Mouse (Mus musculus) neural tube, embryonic 12.5 days (tissue): ENCODE measurements around the gene Plcd3. TPM values are rescaled to one million over a fixed set of nuclear protein-coding genes. Genes with fewer than 3 reads are reported as not detected.

ENCODE experiments used
- ATAC-seq: fragments of 200-750 bp; cut with Nextera tagmentation; 2 replicates; pipeline ENCODE4 v1.8.0; 2017; ENCODE audit warnings: low read depth, mild to moderate bottlenecking, moderate TSS enrichment, moderate library complexity; ENCODE audit not compliant: low FRiP score
- H3K27ac ChIP-seq: fragments of 300-500 bp; sonication (generic); 2 replicates; pipeline ENCODE4 v1.5.1; 2016
- H3K27me3 ChIP-seq: fragments of 300-500 bp; sonication (generic); replicated peaks from 2 replicates; pipeline ENCODE4 v1.6.1; 2016; ENCODE audit warnings: mild to moderate bottlenecking
- H3K36me3 ChIP-seq: fragments of 300-500 bp; sonication (generic); 2 replicates; pipeline ENCODE4 v1.6.1; 2016; ENCODE audit warnings: mild to moderate bottlenecking
- H3K4me1 ChIP-seq: fragments of 300-500 bp; sonication (generic); 2 replicates; pipeline ENCODE4 v1.6.1; 2016
- H3K4me2 ChIP-seq: fragments of 300-500 bp; sonication (generic); replicated peaks from 2 replicates; pipeline ENCODE4 v1.6.1; 2016; ENCODE audit warnings: mild to moderate bottlenecking
- H3K4me3 ChIP-seq: fragments of 300-500 bp; sonication (generic); 2 replicates; pipeline ENCODE4 v1.5.1; 2016
- H3K9ac ChIP-seq: fragments of 300-500 bp; sonication (generic); 2 replicates; pipeline ENCODE4 v1.6.1; 2016; ENCODE audit warnings: mild to moderate bottlenecking
- H3K9me3 ChIP-seq: fragments of 300-500 bp; sonication (generic); 2 replicates; pipeline ENCODE4 v1.6.1; 2016; ENCODE audit warnings: mild to moderate bottlenecking
- WGBS: fragments of 180-500 bp; shearing (Covaris S2); methylation state at CpG from one replicate; pipeline ENCODE4 v1.1.7; 2016; 5-methylcytosine and 5-hydroxymethylcytosine counted together
- polyA plus RNA-seq: library from polyadenylated mRNA; unstranded; fragments of >200 nt; fragmentation: Nextera tagmentation; extraction: Ambion mirVana; gene quantifications from 2 replicates; pipeline ENCODE4 v1.2.1, GENCODE M21; 2016

Gene Plcd3
- polyA plus RNA-seq, 1 experiment from 2014 or later = 1.1 TPM

DNA sequence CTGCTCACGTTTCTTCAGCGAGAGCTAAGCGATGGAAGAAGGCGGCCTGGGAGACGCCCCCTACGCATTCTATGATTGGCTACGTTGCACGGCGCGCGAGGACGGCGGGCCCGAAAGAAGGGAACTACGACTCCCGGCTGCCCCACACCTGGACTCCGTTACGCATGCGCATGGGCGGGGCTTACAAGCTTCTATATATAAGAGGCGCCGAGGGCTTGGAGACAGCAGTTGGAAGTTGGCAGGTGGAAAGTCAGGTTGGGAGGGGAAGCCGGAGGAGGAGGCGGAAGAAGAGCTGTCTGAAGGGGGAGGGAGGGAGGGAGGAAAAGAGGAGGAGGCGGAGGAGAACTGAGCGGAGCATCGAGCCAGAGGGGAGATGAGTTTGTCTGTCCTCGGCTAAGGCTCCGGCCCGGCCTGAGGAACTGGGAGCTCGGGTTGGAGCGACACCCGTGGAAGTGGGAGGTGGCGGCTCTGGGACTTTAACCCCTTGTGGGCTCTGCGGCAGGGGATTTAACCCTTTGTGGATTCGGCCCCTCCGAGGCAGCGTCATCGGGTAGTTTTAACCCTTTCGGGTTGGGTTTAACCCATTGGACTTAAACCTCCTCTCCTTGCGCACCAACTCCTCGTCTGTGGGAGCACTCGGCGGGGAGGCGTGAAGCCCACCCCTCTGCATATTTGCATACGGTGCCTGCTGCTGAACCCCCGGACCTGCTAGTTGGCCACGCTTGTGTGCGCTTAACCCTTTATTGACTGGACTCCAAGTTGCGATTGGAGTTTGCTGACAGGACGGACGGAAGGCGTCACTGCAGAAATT lies 14.8 kb upstream of the Plcd3 start, which contains the start of gene Hexim1:
TSS of gene Hexim1 (plus strand) at position 224 of the 811 bp plus-strand sequence.
- Histone ChIP-seq H3K4me1 (peaks cover 26% of the 10 kb centered on the region), H3K4me2 (peak within 1 kb of the TSS; percentile 76), H3K4me3 (peak within 1 kb of the TSS; percentile 58), H3K27me3 (peaks cover 27% of the 10 kb centered on the region), H3K27ac (peak within 1 kb of the TSS; percentile 68), H3K9me3 (no peaks in the 10 kb centered on the region), H3K36me3 (no peaks in the 10 kb centered on the region), H3K9ac (peak within 1 kb of the TSS; percentile 79)
- peak; percentile 94 for ATAC-seq
- WGBS = under 1% methylated on average over 53 of the region's 53 CpGs

- Histone ChIP-seq H3K4me3 (peak overlapping the region; percentile 58), H3K9me3 (no peaks in the 10 kb centered on the region), H3K9ac (peak overlapping the region; percentile 79), H3K27me3 (peaks cover 35% of the 10 kb centered on the region), H3K36me3 (no peaks in the 10 kb centered on the region), H3K4me1 (peaks cover 26% of the 10 kb centered on the region), H3K4me2 (peak overlapping the region; percentile 76), H3K27ac (peak overlapping the region; percentile 50; the same call in 1 of the 2 replicates)
- ATAC-seq = peak; percentile 79
- 1% methylated on average over 34 of the region's 34 CpGs for WGBS
Observed at GRCm38 (mm10) chr11:103115163-103116007, 13.9 kb upstream of the Plcd3 start.

- Histone ChIP-seq H3K4me2 (peak overlapping the region; percentile 76), H3K27me3 (peaks cover 35% of the 10 kb centered on the region), H3K9me3 (no peaks in the 10 kb centered on the region), H3K9ac (peak overlapping the region; percentile 79), H3K4me3 (peak overlapping the region; percentile 58), H3K36me3 (no peaks in the 10 kb centered on the region), H3K4me1 (peaks cover 26% of the 10 kb centered on the region), H3K27ac (no peak overlapping the region)
- WGBS = 89% methylated on average over 11 of the region's 11 CpGs
- no peak for ATAC-seq
Observed at GRCm38 (mm10) chr11:103114270-103114943, 12.9 kb upstream of the Plcd3 start.

GRCm38 (mm10) chr11:103113771-103114170 lies 12.3 kb upstream of the Plcd3 start:
- H3K36me3 ChIP-seq = no peaks in the 10 kb centered on the region
- H3K4me3 ChIP-seq = no peak overlapping the region
- H3K4me2 ChIP-seq = 0 out of 2 replicates have a peak overlapping the region, but pooled peaks have one; percentile 9
- H3K9ac ChIP-seq = no peak overlapping the region
- H3K4me1 ChIP-seq = peaks cover 26% of the 10 kb centered on the region
- H3K27me3 ChIP-seq = peaks cover 35% of the 10 kb centered on the region
- H3K27ac ChIP-seq = no peak overlapping the region
- 83% methylated on average over 4 of the region's 4 CpGs for WGBS
- ATAC-seq = no peak
- H3K9me3 ChIP-seq = no peaks in the 10 kb centered on the region

DNA sequence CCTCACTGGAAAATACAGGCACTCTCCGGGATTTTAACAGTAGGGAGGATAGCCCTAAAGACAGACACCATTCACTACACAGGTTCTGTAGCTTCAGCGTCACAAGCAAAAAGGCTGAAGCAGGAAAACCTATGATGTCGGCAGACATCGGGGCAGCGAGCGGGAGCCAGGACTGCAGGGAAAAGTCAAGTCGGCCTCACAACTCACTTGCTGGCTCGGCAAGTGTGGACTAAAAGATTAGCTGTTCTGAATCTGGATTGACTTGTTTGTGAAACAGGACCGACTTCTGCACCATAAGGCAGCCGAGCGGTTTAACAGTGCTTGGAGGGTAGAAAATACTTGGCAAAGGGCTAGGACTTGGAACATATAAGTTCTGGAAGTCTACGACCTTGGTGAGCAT lies 11.5 kb upstream of the Plcd3 start:
- Histone ChIP-seq H3K4me1 (peaks cover 21% of the 10 kb centered on the region), H3K36me3 (no peaks in the 10 kb centered on the region), H3K27ac (no peak overlapping the region), H3K4me2 (no peak overlapping the region), H3K27me3 (peaks cover 35% of the 10 kb centered on the region), H3K9ac (no peak overlapping the region), H3K9me3 (no peaks in the 10 kb centered on the region), H3K4me3 (no peak overlapping the region)
- no peak for ATAC-seq
- WGBS = 40% methylated on average over 12 of the region's 12 CpGs

DNA sequence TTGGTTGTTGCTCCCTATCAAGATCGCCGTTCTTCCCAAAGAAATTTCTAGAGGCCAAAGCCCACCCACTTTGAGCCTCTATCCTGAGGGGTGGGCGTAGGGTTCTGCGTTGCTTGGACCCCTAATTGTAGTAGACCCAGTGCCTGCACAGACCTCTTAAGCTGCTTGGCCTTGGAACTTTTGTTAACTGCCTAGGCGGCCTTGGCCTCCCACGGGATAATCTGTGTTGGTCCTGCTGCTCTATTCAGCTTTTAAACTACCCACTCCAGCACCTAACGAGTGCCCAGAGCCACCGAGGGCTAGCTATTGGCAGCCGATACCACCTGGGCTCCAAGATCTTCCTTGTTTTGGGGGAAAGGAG lies 11.1 kb upstream of the Plcd3 start:
- no peak overlapping the region for H3K27ac ChIP-seq
- peak overlapping the region; percentile 27; the same call in 1 of the 2 replicates for H3K9ac ChIP-seq
- peak overlapping the region; percentile 23; the same call in 1 of the 2 replicates for H3K4me3 ChIP-seq
- H3K27me3 ChIP-seq = peaks cover 35% of the 10 kb centered on the region
- no peaks in the 10 kb centered on the region for H3K9me3 ChIP-seq
- peaks cover 21% of the 10 kb centered on the region for H3K4me1 ChIP-seq
- ATAC-seq = no peak
- 12% methylated on average over 9 of the region's 9 CpGs for WGBS
- no peaks in the 10 kb centered on the region for H3K36me3 ChIP-seq
- H3K4me2 ChIP-seq = peak overlapping the region; percentile 57

- Histone ChIP-seq H3K4me3 (peak overlapping the region; percentile 23), H3K4me1 (peaks cover 21% of the 10 kb centered on the region), H3K9ac (peak overlapping the region; percentile 27; the same call in 1 of the 2 replicates), H3K27ac (no peak overlapping the region), H3K4me2 (peak overlapping the region; percentile 57), H3K36me3 (no peaks in the 10 kb centered on the region), H3K27me3 (peaks cover 35% of the 10 kb centered on the region), H3K9me3 (no peaks in the 10 kb centered on the region)
- ATAC-seq = no peak
- 1% methylated on average over 28 of the region's 28 CpGs for WGBS
Observed at GRCm38 (mm10) chr11:103111881-103112551, 10.6 kb upstream of the Plcd3 start.

DNA sequence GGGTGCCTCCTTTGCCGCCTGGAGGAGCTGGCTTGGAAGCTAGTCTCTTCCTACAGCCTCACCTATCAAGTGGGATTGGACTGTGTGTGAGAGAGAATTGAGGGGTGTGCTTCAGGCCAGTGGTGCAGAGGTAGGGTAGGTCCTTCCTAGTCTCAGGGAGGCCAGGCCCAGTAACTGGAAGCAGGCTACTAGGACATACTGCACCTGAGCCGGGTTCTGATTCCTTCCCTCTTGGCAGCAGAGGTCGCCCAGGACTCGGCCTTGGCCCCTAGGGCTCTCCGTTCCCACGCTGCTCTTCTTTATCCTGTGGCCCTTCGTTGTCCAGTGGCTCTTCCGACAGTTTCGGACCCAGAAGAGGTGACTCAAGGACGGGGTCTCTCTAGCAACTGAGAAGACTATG lies 9.8 kb upstream of the Plcd3 start:
- H3K4me3 ChIP-seq = no peak overlapping the region; the same call in 1 of the 2 replicates
- peak overlapping the region; percentile 57 for H3K4me2 ChIP-seq
- no peaks in the 10 kb centered on the region for H3K36me3 ChIP-seq
- no peaks in the 10 kb centered on the region for H3K9me3 ChIP-seq
- H3K4me1 ChIP-seq = peaks cover 21% of the 10 kb centered on the region
- ATAC-seq = no peak
- peaks cover 35% of the 10 kb centered on the region for H3K27me3 ChIP-seq
- 16% methylated on average over 9 of the region's 10 CpGs for WGBS
- H3K9ac ChIP-seq = no peak overlapping the region
- no peak overlapping the region for H3K27ac ChIP-seq

- Histone ChIP-seq H3K4me1 (peaks cover 15% of the 10 kb centered on the region), H3K9ac (no peak overlapping the region), H3K9me3 (no peaks in the 10 kb centered on the region), H3K4me3 (no peak overlapping the region), H3K4me2 (no peak overlapping the region), H3K36me3 (no peaks in the 10 kb centered on the region), H3K27ac (no peak overlapping the region), H3K27me3 (peaks cover 25% of the 10 kb centered on the region)
- 67% methylated on average over 4 of the region's 4 CpGs for WGBS
- ATAC-seq = no peak
Observed at GRCm38 (mm10) chr11:103106386-103106785, 4.9 kb upstream of the Plcd3 start.

DNA sequence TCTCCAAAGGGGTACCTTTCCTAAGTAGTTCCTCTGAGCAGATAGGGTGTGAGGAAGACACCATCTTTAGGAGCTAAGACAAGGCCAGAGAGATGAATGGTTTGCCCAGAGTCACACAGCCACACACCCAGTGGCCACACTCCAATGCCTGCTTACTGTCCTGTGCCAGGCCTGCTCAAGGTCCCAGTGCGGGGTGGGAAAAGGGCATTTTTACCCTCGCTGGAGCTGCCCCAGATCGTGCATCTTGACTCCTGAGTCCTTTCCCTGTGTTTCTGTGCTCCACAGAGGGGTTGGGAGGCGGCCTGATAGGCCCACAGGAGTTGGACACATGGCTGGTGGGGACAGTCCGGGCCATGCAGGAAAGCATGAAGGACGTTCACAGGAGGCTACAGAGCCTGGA lies 4.4 kb upstream of the Plcd3 start:
- no peak for ATAC-seq
- Histone ChIP-seq H3K27me3 (peaks cover 25% of the 10 kb centered on the region), H3K9me3 (no peaks in the 10 kb centered on the region), H3K4me1 (peaks cover 18% of the 10 kb centered on the region), H3K4me3 (no peak overlapping the region), H3K9ac (no peak overlapping the region), H3K27ac (no peak overlapping the region), H3K4me2 (no peak overlapping the region), H3K36me3 (no peaks in the 10 kb centered on the region)
- WGBS = 82% methylated on average over 6 of the region's 6 CpGs

- 64% methylated on average over 14 of the region's 14 CpGs for WGBS
- no peak for ATAC-seq
- no peaks in the 10 kb centered on the region for H3K36me3 ChIP-seq
- H3K27me3 ChIP-seq = peaks cover 26% of the 10 kb centered on the region
- no peak overlapping the region for H3K27ac ChIP-seq
- peaks cover 18% of the 10 kb centered on the region for H3K4me1 ChIP-seq
- no peak overlapping the region for H3K4me3 ChIP-seq
- no peak overlapping the region for H3K9ac ChIP-seq
- no peak overlapping the region for H3K4me2 ChIP-seq
- H3K9me3 ChIP-seq = no peaks in the 10 kb centered on the region
Observed at GRCm38 (mm10) chr11:103105180-103105725, 3.8 kb upstream of the Plcd3 start.
